Mouse (Mus musculus) kidney, adult 9 months (tissue): ENCODE results near the gene Zfr.
"Not testable (repeated sequence)": the region's sequence is repeated elsewhere in the genome, so short reads cannot be mapped to it uniquely, and the experiment has no call there.

Source experiments
- DNase-seq: peaks from one replicate; pipeline ENCODE4 v3.0.0; 2022

The Zfr gene

DNA sequence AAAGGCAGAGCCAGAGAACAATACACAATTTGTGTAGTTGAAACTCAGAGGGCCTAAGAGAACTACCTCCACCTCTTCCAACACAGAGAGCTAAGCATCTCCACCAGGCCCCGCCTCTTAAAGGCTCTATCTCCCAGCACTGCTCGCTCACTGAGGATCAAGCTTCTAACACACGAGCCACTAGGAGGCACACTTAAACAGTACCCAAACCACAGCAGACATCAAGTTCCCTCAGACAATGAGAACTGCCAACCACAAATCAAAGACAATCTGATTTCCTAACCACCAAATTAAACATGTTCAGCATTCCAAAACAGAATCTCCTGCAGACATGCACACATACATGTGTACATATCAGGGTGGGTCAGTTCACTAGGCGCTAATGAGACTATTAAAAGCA, 9.4 kb upstream of the Zfr start:
- peak; percentile 22 for DNase-seq

- not testable (repeated sequence) for DNase-seq
Observed at GRCm38 (mm10) chr15:12108922-12109321, 8.7 kb upstream of the Zfr start.

DNA sequence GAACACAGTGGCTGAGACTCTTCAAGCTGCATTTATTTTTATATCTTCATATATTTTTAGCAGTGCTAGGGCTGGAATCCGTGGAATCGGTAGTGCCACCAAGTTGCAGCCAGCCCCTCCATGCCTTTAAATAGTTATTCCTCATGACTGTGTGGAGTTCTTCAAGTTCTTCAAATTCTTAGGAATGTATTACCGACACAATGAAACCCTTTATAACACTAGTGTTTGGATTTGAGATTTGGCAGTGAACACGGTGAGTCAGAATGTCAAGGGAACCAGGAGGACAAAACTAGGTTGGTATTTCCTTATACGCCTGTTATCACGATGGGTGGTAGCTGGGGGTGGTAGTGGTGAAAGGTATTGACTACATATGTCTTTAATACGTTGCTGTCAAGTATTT, 6.4 kb upstream of the Zfr start:
- no peak for DNase-seq

GRCm38 (mm10) chr15:12113411-12113810, 4.2 kb upstream of the Zfr start:
- DNase-seq = peak; percentile 54

DNA sequence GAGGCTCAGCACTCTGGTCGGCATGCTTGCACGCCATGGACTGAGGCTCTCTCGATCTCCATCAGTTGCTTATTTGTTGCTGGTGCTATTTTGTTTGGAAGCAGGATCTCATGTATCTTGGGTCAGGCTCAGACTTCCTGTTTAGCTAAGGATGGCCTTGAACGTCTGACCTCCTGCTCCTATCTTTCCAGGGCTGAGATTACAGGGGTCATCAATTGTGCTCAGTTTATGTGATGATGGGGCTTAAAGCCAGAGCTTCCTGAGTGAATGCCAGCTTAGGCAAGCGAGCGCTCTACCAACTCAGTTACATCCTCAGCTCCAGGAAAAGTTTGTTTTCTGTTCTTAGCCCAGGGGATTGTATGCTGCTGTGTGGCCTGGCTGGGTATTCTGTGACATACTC, 3.1 kb upstream of the Zfr start:
- DNase-seq = peak; percentile 13

DNA sequence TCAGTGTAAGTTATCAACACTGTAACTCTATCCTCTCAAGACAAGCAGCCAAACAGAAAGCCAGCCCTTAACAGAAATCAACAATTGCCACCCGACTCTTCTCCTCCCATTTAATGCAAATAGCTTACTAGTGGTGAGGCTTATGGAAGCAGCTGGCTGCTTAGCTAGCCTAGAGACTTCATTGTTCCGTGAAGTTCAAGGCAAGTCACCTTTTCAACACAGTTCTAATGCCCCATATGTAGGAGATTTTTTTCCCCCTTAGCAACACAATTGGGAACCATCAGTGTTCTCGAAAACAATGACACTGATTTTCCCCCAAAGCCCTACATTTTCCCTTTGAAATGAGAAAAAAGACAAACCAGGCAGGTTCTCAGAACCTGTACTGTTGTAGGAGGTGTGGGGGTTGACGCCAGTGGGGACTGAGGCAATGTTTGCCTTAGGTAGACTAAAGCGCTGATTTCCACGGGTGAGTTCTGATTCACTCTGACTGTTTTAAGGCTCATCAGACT, 1.9 kb upstream of the Zfr start:
- DNase-seq = no peak

DNA sequence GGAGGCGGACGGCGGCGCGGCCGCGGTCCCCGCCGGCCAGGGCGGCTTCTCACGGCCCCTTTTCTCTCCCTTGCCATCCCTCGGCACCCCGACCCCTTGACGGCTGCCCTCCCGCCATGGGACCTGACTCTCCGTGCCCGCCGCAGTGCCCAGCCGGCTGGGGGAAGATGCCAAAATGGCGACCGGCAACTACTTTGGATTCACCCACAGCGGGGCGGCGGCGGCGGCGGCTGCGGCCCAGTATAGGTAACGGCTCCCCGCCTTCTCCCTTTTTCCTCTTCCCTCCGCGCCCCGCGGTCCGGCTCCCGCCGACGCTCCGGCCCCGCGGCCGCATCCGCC, 431 bp downstream of the Zfr start:
- DNase-seq = no peak

- DNase-seq = peak; percentile 33
Observed at GRCm38 (mm10) chr15:12118432-12119128, 949 bp downstream of the Zfr start.

DNA sequence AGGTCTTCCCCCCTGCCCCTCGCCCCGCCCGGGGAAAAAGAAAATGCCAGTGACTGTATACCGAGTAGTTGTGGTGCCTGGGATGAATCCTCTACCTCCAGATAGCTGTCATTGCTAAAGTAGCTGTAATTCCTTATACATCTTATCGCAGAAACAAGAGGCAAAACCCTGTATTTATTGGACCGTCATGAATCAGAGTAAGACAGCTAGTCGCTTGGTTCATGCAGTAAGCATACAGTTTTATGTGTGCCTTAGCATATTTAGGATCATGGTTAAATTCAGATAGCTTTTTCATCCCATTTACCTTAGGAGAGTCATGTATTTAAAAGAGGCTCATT, 1.5 kb downstream of the Zfr start:
- no peak for DNase-seq

DNA sequence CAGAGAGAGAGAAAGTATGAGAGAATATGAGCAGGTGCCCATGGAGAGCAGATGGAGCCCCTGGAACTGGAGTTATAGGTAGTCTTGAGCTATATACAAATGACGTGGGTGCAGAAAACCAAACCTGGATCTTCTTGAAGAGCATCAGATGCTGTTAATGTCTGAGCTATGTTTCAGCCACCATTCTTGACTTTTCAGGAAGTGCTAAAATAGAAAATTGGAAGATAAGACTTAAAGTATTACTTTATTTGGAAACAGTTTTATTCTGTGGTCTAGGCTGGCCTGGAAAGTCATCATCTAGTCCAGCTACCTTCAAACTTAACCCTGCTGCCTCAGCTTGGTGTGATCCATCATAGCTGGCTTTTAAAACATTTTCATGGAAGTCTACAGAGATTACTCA, 7.3 kb downstream of the Zfr start:
- DNase-seq = no peak

GRCm38 (mm10) chr15:12130871-12131270, 13.2 kb downstream of the Zfr start:
- not testable (repeated sequence) for DNase-seq

GRCm38 (mm10) chr15:12134546-12134945, 16.9 kb downstream of the Zfr start:
- DNase-seq = no peak

GRCm38 (mm10) chr15:12135368-12135767, 17.7 kb downstream of the Zfr start:
- DNase-seq = peak; percentile 18

DNA sequence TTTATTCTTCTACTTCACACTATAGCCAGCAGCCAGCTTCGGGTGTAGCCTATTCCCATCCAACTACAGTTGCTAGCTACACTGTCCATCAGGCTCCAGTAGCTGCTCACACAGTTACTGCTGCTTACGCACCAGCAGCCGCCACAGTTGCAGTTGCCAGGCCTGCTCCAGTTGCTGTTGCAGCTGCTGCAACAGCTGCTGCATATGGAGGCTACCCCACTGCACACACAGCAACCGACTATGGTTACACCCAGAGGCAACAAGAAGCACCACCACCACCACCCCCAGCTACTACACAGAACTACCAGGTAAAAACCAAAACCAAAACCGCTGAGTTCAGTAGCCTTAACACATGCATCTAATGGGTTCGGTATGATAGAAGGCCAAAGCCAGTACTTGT, 18.7 kb downstream of the Zfr start:
- no peak for DNase-seq

DNA sequence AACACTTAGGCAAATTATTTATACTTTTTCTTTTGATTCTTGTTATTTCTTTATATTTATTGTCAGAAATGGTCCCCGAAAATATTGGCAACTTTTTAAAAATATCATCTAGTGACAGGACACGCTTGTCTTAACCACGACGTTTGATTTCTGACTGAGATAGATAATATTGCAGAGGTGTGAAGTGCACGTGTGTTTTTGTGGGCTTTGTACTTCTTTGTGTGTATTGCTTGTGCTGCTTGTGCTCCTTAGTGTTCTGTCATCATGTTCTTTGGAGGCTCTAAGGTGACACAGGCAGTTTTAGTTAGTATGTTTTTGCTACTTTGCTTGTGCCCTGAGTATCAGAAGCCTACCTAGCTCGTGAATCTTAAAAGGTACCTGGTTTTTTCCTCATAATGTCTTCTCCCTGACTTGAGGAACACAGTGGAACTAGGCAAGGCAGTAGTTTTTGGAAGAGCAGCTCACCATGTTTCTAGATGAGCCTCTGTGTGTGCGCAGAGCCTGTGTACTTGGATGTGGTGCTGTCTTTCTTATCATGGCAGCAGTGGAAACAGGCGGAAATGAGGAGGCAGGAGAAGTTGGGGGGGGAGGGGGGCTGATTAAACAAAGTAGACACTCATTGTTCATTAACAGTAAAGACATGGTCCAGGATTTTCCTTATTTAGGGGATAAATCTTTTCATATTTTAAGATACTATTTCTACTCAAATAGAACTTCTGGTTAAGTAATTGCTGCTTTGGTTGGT, 23.5 kb downstream of the Zfr start:
- no peak for DNase-seq

DNA sequence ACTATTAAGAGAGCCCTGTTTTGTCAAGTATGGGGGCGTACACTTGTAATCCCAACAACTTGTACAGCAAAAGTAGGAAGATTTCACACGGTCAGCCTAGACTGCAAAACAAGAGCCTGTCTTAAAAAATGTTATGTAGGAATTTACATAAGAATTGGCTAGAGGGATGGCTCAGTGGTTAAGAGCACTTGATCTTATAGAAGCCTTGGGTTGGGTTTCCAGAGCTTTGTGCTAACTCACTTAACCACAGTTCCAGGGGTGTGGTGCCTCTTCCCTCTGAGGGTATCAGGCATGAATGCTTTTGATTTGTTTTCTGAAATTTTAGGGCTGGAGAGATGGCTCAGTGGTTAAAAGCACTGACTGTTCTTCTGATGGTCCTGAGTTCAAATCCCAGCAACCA, 29.8 kb downstream of the Zfr start:
- DNase-seq = no peak

DNA sequence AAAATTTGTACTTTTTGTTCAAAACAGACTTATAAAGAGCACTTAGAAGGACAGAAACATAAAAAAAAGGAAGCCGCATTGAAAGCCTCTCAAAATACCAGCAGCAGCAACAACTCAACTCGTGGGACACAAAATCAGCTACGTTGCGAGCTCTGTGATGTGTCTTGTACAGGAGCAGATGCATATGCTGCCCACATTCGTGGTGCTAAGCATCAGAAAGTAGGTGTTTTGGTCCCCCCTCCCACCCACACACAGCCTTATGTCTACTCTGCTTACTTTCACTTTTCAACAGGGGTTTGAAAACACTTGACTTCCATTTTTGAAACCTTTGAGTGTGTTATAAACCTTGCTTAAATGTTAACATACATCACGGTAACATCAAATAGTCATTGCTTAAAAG, 31.9 kb downstream of the Zfr start:
- no peak for DNase-seq

GRCm38 (mm10) chr15:12153747-12154146, 36.1 kb downstream of the Zfr start:
- DNase-seq = no peak

- peak; percentile 30 for DNase-seq
Observed at GRCm38 (mm10) chr15:12178126-12178525, 60.5 kb downstream of the Zfr start.

DNA sequence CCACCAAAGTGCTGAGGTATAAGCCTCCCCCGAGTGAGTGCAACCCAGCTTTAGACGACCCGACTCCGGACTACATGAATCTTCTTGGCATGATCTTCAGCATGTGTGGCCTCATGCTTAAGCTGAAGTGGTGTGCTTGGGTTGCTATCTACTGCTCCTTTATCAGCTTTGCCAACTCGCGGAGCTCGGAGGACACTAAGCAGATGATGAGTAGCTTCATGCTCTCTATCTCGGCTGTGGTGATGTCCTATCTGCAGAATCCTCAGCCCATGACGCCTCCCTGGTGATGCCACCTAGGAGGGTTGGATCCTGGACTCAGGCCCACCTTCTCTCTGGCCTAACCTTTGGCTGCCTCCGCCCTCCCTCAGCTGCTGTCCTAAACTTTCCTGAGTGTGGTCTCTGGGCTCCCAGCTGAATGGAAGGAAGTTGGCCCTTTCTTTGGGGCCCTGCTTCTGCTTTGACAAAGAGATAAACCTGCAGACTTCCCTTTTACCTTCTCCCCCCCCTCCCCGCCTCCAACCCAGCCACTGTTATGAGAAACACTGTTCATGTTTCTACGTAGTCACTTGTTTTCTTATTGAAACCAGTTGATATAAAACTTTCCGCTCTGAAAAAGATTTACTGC, 63.7 kb downstream of the Zfr start:
- DNase-seq = not testable (repeated sequence)

DNA sequence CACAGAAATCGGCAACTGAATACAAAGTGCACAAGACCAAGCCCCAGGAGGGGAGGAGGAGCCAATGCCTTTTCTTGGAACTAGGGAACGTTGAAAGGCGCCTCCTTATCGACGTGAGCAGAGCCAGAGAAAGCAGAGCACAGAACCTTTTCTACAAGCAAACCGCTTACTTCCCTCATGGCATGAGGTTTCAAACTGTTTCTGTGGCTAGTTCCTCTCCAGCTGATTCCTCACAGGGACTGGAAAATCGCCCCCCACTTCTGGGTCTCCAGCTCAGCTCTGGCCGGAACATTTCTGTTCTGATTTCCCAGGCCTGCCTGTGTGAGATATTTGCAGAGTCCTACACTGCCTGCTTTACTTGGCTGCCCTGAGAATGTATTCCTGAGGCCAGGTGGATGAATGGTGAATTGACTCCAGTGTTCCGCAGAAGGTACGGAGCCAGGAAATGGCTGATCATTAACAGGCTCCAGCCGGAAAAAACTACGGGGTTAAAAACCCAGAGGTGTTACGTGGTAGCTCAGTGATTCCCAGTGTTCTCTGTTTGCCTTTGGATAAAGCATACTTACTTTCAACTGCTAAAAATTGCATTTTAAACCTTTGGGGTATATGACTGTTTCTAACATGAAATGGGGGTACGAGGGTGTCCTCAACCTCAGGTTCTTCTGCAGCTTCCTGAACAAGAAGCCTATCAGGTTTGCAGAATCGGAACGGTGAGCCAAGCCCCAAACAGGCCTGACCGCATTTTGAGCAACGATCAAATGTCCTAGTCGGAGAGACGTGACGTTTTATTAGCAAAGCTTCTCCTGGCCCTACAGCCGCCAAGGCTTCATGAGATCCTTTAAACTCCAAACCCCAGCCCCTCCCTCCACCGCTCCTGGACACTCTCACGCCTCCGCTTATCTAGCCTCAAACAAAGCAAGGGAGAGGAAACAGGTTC, 76.5 kb downstream of the Zfr start:
- peak; percentile 94 for DNase-seq

DNA sequence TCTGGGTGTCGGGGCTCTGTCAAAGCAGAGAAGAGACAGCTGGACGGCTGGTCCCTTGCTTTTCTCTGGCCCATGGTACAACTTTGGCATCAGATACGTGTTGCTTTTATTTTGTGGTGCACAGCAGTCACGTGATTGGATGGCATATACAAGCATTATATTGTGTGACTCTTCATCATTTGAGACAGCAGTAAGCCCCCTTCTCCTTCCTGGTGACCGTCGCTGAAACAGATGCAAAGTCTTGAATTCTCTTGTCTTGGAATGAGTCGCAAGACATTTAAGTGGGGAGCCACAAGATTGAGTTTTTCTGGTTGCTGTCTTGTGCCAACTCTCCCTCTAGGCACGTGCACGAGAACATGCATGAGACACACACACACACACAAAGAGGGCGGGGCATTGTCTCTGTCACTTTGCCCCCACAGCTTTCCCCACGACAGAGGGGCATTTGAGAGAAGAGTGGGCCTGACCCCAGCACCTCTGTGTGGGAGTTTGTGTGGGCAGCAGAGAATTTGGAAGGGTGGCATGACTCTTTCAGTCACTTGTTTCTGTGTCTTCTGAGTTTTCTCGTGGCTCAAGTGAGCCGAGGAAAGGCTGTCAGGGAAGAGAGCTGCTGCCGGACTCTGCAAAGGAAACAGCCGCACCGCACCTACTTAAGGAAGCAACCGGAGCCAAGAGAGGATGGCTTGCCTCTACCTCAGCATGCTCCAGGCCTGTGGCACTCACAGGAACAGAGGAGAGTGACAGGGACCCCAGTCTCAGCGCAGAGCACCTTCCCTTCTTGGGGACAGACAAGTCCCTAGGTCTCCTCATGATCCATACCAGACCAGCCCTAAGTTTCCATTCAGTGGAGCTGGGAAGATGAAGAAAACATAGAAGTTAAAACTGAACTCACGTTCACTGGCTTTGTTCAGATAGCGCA, 77.4 kb downstream of the Zfr start:
- DNase-seq = no peak
